Mouse (Mus musculus) lung, postnatal 0 days (tissue): ENCODE measurements around the gene Rflna.

ENCODE experiments used
- CTCF ChIP-seq: IDR thresholded peaks from 2 replicates; pipeline ENCODE4 v1.5.1; 2016; ENCODE audit warnings: antibody characterized with exemption, mild to moderate bottlenecking
- EP300 ChIP-seq: IDR thresholded peaks from 2 replicates; pipeline ENCODE4 v1.6.1; 2016; ENCODE audit warnings: antibody characterized with exemption, mild to moderate bottlenecking, control low read depth

GRCm38 (mm10) chr5:125046436-125046835 is 43.4 kb downstream of the Rflna start:
- no peak for TF ChIP-seq CTCF
- TF ChIP-seq EP300 = no peak
